Mouse (Mus musculus) heart, embryonic 14.5 days (tissue): ENCODE measurements around the gene Phlda3. TPM values are rescaled to one million over a fixed set of nuclear protein-coding genes. Genes with fewer than 3 reads are reported as not detected.

Experiments used
- ATAC-seq: fragments of 200-750 bp; cut with Nextera tagmentation; 2 replicates; pipeline ENCODE4 v1.8.0; 2017; ENCODE audit warnings: low read depth, moderate TSS enrichment; ENCODE audit not compliant: insufficient number of reproducible peaks, insufficient read depth, low FRiP score
- H3K27ac ChIP-seq, 2 experiments: fragments of 200-500 bp in 1 of 2; fragments of 300-500 bp in 1 of 2; sonication (generic) in 1 of 2; replicated peaks in 1 of 2; 2 replicates each; pipeline ENCODE4 v1.5.1; 2012 to 2014; ENCODE audit warnings: low read depth in 2 of 2, low read length in 2 of 2, control low read depth in 1 of 2, mild to moderate bottlenecking in 1 of 2, mixed read lengths in 1 of 2; ENCODE audit not compliant: control insufficient read depth in 1 of 2, insufficient read depth in 1 of 2
- H3K27me3 ChIP-seq: fragments of 300-500 bp; sonication (generic); 2 replicates; pipeline ENCODE4 v1.6.1; 2014; ENCODE audit warnings: mild to moderate bottlenecking, low read length, control low read depth; ENCODE audit not compliant: control insufficient read depth, insufficient read depth
- H3K36me3 ChIP-seq: fragments of 300-500 bp; sonication (generic); 2 replicates; pipeline ENCODE4 v1.6.1; 2014; ENCODE audit warnings: mild to moderate bottlenecking, control low read depth, low read length, mixed read lengths; ENCODE audit not compliant: control insufficient read depth, insufficient read depth
- H3K4me1 ChIP-seq, 2 experiments: fragments of 200-500 bp in 1 of 2; fragments of 300-500 bp in 1 of 2; sonication (generic) in 1 of 2; 2 replicates each; pipeline ENCODE4 v1.6.1; 2012 to 2014; ENCODE audit warnings: low read length in 2 of 2, control low read depth in 1 of 2, mixed read lengths in 1 of 2; ENCODE audit not compliant: control insufficient read depth in 2 of 2, insufficient read depth in 2 of 2
- H3K4me2 ChIP-seq: fragments of 300-500 bp; sonication (generic); 2 replicates; pipeline ENCODE4 v1.6.1; 2014; ENCODE audit warnings: mild to moderate bottlenecking, low read length
- H3K4me3 ChIP-seq, 2 experiments: fragments of 200-500 bp in 1 of 2; fragments of 300-500 bp in 1 of 2; sonication (generic) in 1 of 2; 2 replicates each; pipeline ENCODE4 v1.5.1; 2012 to 2014; ENCODE audit warnings: low read length in 2 of 2, mild to moderate bottlenecking in 2 of 2, control low read depth in 1 of 2, low read depth in 1 of 2, moderate library complexity in 1 of 2; ENCODE audit not compliant: control insufficient read depth in 1 of 2, insufficient read depth in 1 of 2
- H3K9ac ChIP-seq: fragments of 300-500 bp; sonication (generic); 2 replicates; pipeline ENCODE4 v1.6.1; 2014; ENCODE audit warnings: mild to moderate bottlenecking, low read length
- H3K9me3 ChIP-seq: fragments of 300-500 bp; sonication (generic); 2 replicates; pipeline ENCODE4 v1.6.1; 2016; ENCODE audit warnings: low read length, control low read depth; ENCODE audit not compliant: control insufficient read depth
- WGBS: fragments of 180-500 bp; shearing (Covaris S2); extraction: QIAGEN DNeasy Blood & Tissue Kit; methylation state at CpG from one replicate; pipeline ENCODE4 v1.1.7; 2014; 5-methylcytosine and 5-hydroxymethylcytosine counted together
- polyA plus RNA-seq: library from polyadenylated mRNA; unstranded; fragments of >200 nt; fragmentation: Nextera tagmentation; extraction: Ambion mirVana; gene quantifications from 2 replicates; pipeline ENCODE4 v1.2.1, GENCODE M21; 2014

The Phlda3 gene
- polyA plus RNA-seq, 1 experiment from 2014 or later: 77.2 TPM

DNA sequence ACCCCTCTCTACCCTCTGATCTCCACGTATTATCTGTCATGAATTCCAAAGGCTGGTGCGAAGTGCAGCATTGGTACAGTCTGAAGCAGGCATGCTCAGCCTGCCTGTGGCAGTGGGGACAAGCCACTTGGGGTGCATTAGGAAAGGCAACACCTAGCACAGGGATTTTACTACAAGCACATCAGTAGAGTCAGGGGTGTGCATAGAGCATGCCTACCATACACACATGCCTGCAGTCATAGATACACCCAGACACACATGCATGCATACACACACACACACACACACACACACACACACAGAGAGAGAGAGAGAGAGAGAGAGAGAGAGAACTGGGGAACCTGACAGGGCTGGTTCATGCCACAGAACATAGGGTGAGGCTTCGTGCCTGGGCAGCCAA, 46.3 kb downstream of the Phlda3 start:
- peak overlapping the region; percentile 44; the same call in 1 of the 2 replicates for H3K9ac ChIP-seq
- 31% methylated on average over 3 of the region's 3 CpGs for WGBS
- no peak overlapping the region for H3K4me2 ChIP-seq
- peak overlapping the region; percentile 74 to 85 for H3K27ac ChIP-seq
- no peaks in the 10 kb centered on the region for H3K27me3 ChIP-seq
- ATAC-seq: no peak
- H3K36me3 ChIP-seq: peaks cover 44% of the 10 kb centered on the region
- no peak overlapping the region for H3K4me3 ChIP-seq
- peaks cover 22 to 40% of the 10 kb centered on the region in 2 experiments for H3K4me1 ChIP-seq
- no peaks in the 10 kb centered on the region for H3K9me3 ChIP-seq

DNA sequence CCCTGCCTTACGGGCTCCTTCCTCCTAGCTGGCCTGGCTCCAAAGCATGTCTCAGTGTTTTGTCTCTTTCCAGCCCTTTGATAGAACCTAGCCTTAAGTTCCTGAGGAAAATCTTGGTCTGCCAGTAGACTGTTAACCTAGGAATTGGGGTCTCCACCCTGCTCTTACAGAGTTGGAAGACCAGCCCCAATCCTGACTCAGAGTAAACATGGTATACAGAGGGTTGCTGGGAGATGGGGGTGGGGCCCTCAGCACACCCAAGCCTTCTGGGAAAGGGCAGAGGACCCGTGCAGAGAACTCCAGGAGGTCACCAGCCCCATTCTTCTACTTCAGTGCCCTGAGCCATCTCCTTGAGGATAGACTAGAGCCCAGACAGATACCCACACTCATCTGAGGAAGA, 46.7 kb downstream of the Phlda3 start:
- peak overlapping the region; percentile 74 to 85 for H3K27ac ChIP-seq
- H3K4me2 ChIP-seq: no peak overlapping the region

DNA sequence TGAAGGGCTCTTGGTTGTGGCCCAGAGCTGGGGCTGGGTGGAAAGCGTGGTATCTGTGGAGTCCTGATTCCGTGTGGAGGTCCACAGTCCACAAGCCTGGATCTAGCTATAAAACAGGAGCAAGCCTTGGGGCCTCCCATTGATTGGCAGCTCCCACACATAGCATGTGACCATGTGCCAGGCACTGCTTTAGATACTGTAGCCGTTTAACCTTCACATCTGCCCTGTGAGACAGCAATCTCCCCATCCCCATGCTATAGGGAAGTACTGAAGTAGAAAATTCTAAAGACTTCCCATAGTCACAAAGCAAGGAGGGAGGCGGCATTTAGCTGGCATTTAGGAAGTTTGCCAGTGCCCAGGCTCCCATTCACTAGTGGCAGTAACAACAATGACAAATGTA, 47.2 kb downstream of the Phlda3 start:
- H3K4me3 ChIP-seq: no peak overlapping the region
- no peaks in the 10 kb centered on the region for H3K9me3 ChIP-seq
- H3K9ac ChIP-seq: peak overlapping the region; percentile 44; the same call in 1 of the 2 replicates
- no peak overlapping the region for H3K4me2 ChIP-seq
- H3K27me3 ChIP-seq: peaks cover 5% of the 10 kb centered on the region
- H3K4me1 ChIP-seq: peaks cover 22 to 33% of the 10 kb centered on the region in 2 experiments
- H3K27ac ChIP-seq: peak overlapping the region; percentile 74 to 85
- peaks cover 36% of the 10 kb centered on the region for H3K36me3 ChIP-seq
- ATAC-seq: peak; percentile 15; the same call in 1 of the 2 replicates
- 48% methylated on average over 4 of the region's 4 CpGs for WGBS

More for the DNA sequence above, 46.7 kb downstream of the Phlda3 start:
- peaks cover 40% of the 10 kb centered on the region for H3K36me3 ChIP-seq
- H3K4me3 ChIP-seq: no peak overlapping the region
- H3K27me3 ChIP-seq: peaks cover under 1% of the 10 kb centered on the region
- peak; percentile 28; the same call in 1 of the 2 replicates for ATAC-seq
- H3K9me3 ChIP-seq: no peaks in the 10 kb centered on the region
- peaks cover 22 to 36% of the 10 kb centered on the region in 2 experiments for H3K4me1 ChIP-seq
- WGBS: 14% methylated on average over 2 of the region's 2 CpGs
- peak overlapping the region; percentile 44; the same call in 1 of the 2 replicates for H3K9ac ChIP-seq

DNA sequence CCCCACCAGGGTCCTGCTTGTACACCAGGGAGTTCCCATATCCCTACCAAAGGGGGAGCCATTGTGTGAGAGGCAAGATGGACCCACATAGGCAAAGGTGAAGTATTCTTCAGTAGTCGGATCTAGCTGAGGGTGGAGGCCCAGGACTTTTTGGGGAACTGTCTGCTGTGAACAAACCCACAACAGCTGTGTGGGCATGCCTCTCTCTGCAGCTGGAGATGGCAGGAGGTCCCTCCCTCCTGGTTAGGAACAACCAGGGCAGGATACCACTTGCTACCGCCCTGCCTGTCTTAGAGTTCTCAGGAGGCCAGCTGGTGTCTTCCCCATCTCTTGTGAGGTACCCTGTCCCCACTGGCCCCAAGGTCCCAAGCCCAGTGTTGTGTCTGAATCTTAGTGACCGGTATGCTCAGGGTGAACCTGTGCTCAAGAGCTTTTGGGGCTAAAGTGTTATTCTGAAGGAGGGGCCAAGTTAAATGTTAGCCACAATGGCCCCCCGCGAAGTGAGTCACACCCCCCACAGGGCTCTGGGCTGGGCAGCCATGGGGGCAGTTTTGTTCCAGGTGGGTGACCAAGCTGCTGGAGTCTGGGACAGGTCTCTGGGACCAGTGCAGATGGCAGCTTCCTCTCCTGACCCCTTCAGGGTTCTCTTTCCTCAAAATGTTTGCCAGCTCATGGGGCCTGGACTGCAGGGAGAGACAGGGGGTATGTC, 47.9 kb downstream of the Phlda3 start:
- Histone ChIP-seq H3K9me3 (no peaks in the 10 kb centered on the region), H3K9ac (no peak overlapping the region), H3K36me3 (peaks cover 28% of the 10 kb centered on the region), H3K27me3 (peaks cover 6% of the 10 kb centered on the region), H3K4me2 (no peak overlapping the region), H3K4me3 (no peak overlapping the region), H3K4me1 (peaks cover 23 to 36% of the 10 kb centered on the region in 2 experiments), H3K27ac (peak overlapping the region in 1 of 2 experiments; percentile 85; a peak in 2 of 4 replicates)
- no peak for ATAC-seq
- WGBS: 82% methylated on average over 5 of the region's 5 CpGs

DNA sequence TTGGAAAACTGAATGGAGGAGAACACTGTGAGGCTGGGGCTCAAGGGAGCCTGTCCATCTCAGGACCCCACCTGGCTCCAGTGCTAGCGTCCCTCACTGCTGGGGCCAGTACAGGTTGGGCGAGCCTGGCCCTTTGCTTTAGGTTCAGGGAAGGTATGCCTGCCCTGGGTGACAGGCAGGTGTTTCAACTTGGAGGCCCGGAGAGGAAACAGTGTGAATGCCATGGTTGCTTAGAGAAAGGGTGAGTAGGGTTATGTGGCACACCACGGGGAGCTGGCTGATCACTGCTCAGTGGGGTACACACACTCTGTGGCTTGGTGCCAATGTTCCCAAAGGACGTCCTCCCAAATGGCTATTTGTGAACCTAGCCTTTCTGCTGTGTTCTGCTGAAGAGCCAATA, 48.6 kb downstream of the Phlda3 start:
- H3K9ac ChIP-seq: no peak overlapping the region
- H3K36me3 ChIP-seq: peaks cover 21% of the 10 kb centered on the region
- H3K27me3 ChIP-seq: peaks cover 9% of the 10 kb centered on the region
- no peak overlapping the region for H3K27ac ChIP-seq
- H3K4me2 ChIP-seq: no peak overlapping the region
- H3K9me3 ChIP-seq: no peaks in the 10 kb centered on the region
- no peak for ATAC-seq
- no peak overlapping the region for H3K4me3 ChIP-seq
- 90% methylated on average over 5 of the region's 5 CpGs for WGBS
- peaks cover 27 to 40% of the 10 kb centered on the region in 2 experiments for H3K4me1 ChIP-seq

DNA sequence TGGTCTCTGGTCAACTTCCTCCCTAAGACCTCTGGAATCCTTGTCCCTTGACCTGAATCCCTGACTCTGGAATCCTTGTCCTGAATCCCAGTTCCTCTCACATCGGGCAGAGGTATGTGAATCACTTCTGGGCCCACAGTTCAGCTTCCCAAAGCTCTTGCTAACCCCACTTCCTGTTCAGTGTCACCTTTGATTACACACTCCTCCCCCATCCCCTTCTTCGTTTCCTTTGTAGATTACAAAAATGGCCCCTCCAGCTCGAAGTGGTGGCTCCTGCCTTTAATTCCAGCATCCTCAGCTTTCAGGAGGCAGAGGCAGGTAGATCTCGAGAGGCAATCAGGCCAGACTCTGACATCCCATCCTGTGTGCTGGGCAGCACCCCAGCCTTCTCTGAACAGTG, 51.7 kb downstream of the Phlda3 start:
- H3K9ac ChIP-seq: no peak overlapping the region
- no peaks in the 10 kb centered on the region for H3K9me3 ChIP-seq
- H3K27ac ChIP-seq: no peak overlapping the region
- H3K4me1 ChIP-seq: peaks cover 15 to 26% of the 10 kb centered on the region in 2 experiments
- no peaks in the 10 kb centered on the region for H3K36me3 ChIP-seq
- no peak for ATAC-seq
- no peak overlapping the region for H3K4me3 ChIP-seq
- no peak overlapping the region for H3K4me2 ChIP-seq
- H3K27me3 ChIP-seq: peaks cover 12% of the 10 kb centered on the region
- WGBS: 46% methylated on average over 4 of the region's 4 CpGs

DNA sequence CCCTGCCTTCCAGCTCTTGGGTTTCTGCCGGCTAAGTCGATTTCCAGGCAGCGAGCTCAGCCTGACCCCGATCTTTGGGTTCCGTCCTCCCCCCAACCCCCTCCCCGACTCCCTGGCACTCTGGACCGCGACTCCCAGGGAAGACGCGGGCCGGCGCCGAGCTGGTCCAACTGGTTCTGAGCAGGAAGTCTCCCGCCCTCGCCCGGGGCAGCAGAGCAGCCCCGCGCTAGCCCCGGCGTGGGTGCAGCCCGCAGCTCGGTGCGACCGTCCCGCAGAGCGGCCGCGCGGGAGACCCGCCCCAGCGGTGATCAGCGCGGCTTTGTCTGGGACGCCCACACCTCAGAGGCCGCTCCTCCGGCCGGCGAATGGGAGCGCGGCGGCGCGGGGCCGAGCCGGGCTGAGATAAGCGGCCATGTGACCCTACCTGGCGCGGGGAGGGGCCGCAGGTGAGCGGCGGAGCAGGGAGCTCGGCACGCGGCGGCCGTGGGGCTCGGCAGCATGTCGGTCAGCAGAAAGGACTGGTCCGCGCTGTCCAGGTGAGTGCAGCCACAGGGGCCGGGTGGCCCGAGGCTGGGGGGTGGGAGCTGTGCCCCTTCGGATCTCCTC, 52.7 kb downstream of the Phlda3 start, which contains the start of gene Lad1:
TSS of gene Lad1 (plus strand) at position 118 of the 606 bp plus-strand sequence.
- under 1% methylated on average over 63 of the region's 63 CpGs for WGBS
- no peaks in the 10 kb centered on the region for H3K36me3 ChIP-seq
- no peak within 1 kb of the TSS for H3K27ac ChIP-seq
- H3K9ac ChIP-seq: peak within 1 kb of the TSS; percentile 78
- peak within 1 kb of the TSS; percentile 58 to 66 for H3K4me3 ChIP-seq
- H3K9me3 ChIP-seq: no peaks in the 10 kb centered on the region
- ATAC-seq: peak; percentile 38; the same call in 1 of the 2 replicates
- H3K27me3 ChIP-seq: peaks cover 15% of the 10 kb centered on the region
- peak within 1 kb of the TSS; percentile 100 for H3K4me2 ChIP-seq
- H3K4me1 ChIP-seq: peaks cover 9 to 16% of the 10 kb centered on the region in 2 experiments; a peak in 3 of 4 replicates
